Mouse (Mus musculus): ENCODE measurements at regions not wholly inside any gene's neighbourhood (a gene's known extent, or its start where the extent isn't known, plus 50 kb on each side); places are given as distances from the start of the nearest gene placed in this dataset.

- Histone ChIP-seq H3K4me3 (ENCODE audit: control insufficient read depth in 1 of 2, insufficient read depth in 1 of 2, low read depth in 2 of 2, low read length in 2 of 2) (no peak overlapping the region), H3K27me3 (ENCODE audit: control insufficient read depth in 1 of 2, insufficient read depth in 2 of 2, low read length in 2 of 2) (no peaks in the 10 kb centered on the region), H3K36me3 (ENCODE audit: control insufficient read depth in 1 of 2, insufficient read depth in 2 of 2, low read length in 2 of 2) (no peaks in the 10 kb centered on the region), H3K79me2 (ENCODE audit: control insufficient read depth, insufficient read depth, low read length, poor library complexity) (no peaks in the 10 kb centered on the region), H3K4me1 (ENCODE audit: control insufficient read depth in 1 of 2, insufficient read depth in 2 of 2, low read length in 2 of 2) (no peaks in the 10 kb centered on the region), H3K27ac (ENCODE audit: control insufficient read depth, low read depth, low read length) (no peak overlapping the region), H3K9me3 (replicated peaks; ENCODE audit: insufficient read depth, low read length) (no peaks in the 10 kb centered on the region), H3K9ac (ENCODE audit: control insufficient read depth, low read depth, low read length, poor library complexity, severe bottlenecking) (no peak overlapping the region)
- TF ChIP-seq MAZ (IDR thresholded peaks at IDR 0.05; ENCODE audit: low read depth, low read length) (no peak), ZNF384 (IDR thresholded peaks at IDR 0.05; ENCODE audit: low read depth, low read length) (no peak), TBP (IDR thresholded peaks at IDR 0.05; ENCODE audit: low read depth, low read length) (no peak), MYB (IDR thresholded peaks at IDR 0.05; ENCODE audit: low read depth, low read length) (no peak), CHD1 (IDR thresholded peaks at IDR 0.05; ENCODE audit: low read depth, low read length) (no peak), USF2 (IDR thresholded peaks at IDR 0.05; ENCODE audit: borderline replicate concordance in 1 of 2, insufficient read depth in 1 of 2, low read depth in 1 of 2, low read length in 2 of 2) (no peak), ELF1 (IDR thresholded peaks at IDR 0.05; ENCODE audit: low read depth, low read length) (no peak), SIN3A (IDR thresholded peaks at IDR 0.05; ENCODE audit: low read length) (no peak), KAT2A (conservative IDR thresholded peaks at IDR 0.05; ENCODE audit: low read depth, low read length) (no peak), POLR2A (IDR thresholded peaks at IDR 0.05; ENCODE audit: control insufficient read depth in 1 of 2, insufficient read depth in 1 of 2, low read depth in 1 of 2, low read length in 2 of 2, poor library complexity in 1 of 2) (no peak), MYC (IDR thresholded peaks at IDR 0.05; ENCODE audit: low read depth, low read length) (no peak), SMC3 (IDR thresholded peaks at IDR 0.05; ENCODE audit: low read depth, low read length) (no peak), GABPA (IDR thresholded peaks at IDR 0.05; ENCODE audit: low read depth, low read length) (no peak), E2F4 (IDR thresholded peaks at IDR 0.05; ENCODE audit: borderline replicate concordance, low read depth, low read length) (no peak), UBTF (IDR thresholded peaks at IDR 0.05; ENCODE audit: borderline replicate concordance, insufficient read depth, low read depth, low read length) (no peak), ZC3H11A (IDR thresholded peaks at IDR 0.05; ENCODE audit: low read depth, low read length) (no peak), USF1 (IDR thresholded peaks at IDR 0.05; ENCODE audit: low read depth, low read length) (no peak), TCF12 (IDR thresholded peaks at IDR 0.05; ENCODE audit: low read depth, low read length) (no peak), RCOR1 (IDR thresholded peaks at IDR 0.05; ENCODE audit: low read depth, low read length) (no peak)
- DNase-seq (ENCODE audit: low read depth, low spot score), result no peak
Observed at GRCm38 (mm10) chrX:13398466-13398865, 67.4 kb upstream of the Nyx start.

- Histone ChIP-seq H3K79me2 (ENCODE audit: control insufficient read depth, insufficient read depth, low read length, poor library complexity) (no peaks in the 10 kb centered on the region), H3K9me3 (replicated peaks; ENCODE audit: insufficient read depth, low read length) (no peaks in the 10 kb centered on the region), H3K36me3 (ENCODE audit: control insufficient read depth in 1 of 2, insufficient read depth in 2 of 2, low read length in 2 of 2) (no peaks in the 10 kb centered on the region), H3K27ac (ENCODE audit: control insufficient read depth, low read depth, low read length) (no peak overlapping the region), H3K9ac (ENCODE audit: control insufficient read depth, low read depth, low read length, poor library complexity, severe bottlenecking) (no peak overlapping the region), H3K4me3 (ENCODE audit: control insufficient read depth in 1 of 2, insufficient read depth in 1 of 2, low read depth in 2 of 2, low read length in 2 of 2) (no peak overlapping the region), H3K27me3 (ENCODE audit: control insufficient read depth in 1 of 2, insufficient read depth in 2 of 2, low read length in 2 of 2) (no peaks in the 10 kb centered on the region), H3K4me1 (ENCODE audit: control insufficient read depth in 1 of 2, insufficient read depth in 2 of 2, low read length in 2 of 2) (no peaks in the 10 kb centered on the region)
- TF ChIP-seq TAL1 (IDR thresholded peaks at IDR 0.05; ENCODE audit: low read length), result no peak
- TF ChIP-seq UBTF (IDR thresholded peaks at IDR 0.05; ENCODE audit: borderline replicate concordance, insufficient read depth, low read depth, low read length), result no peak
- TF ChIP-seq USF2 (IDR thresholded peaks at IDR 0.05; ENCODE audit: borderline replicate concordance in 1 of 2, insufficient read depth in 1 of 2, low read depth in 1 of 2, low read length in 2 of 2), result no peak
- TF ChIP-seq MAZ (IDR thresholded peaks at IDR 0.05; ENCODE audit: low read depth, low read length), result no peak
- TF ChIP-seq MAFK (IDR thresholded peaks at IDR 0.05; ENCODE audit: borderline replicate concordance, low read depth, low read length), result no peak
- no peak for TF ChIP-seq NRF1 (IDR thresholded peaks at IDR 0.05; ENCODE audit: insufficient read depth, low read depth, low read length, poor library complexity, severe bottlenecking)
- no peak for TF ChIP-seq SIN3A (IDR thresholded peaks at IDR 0.05; ENCODE audit: low read length)
- TF ChIP-seq EP300 (IDR thresholded peaks at IDR 0.05; ENCODE audit: low read depth in 1 of 2, low read length in 2 of 2), result no peak
- no peak for TF ChIP-seq E2F4 (IDR thresholded peaks at IDR 0.05; ENCODE audit: borderline replicate concordance, low read depth, low read length)
- no peak for TF ChIP-seq NELFE (IDR thresholded peaks at IDR 0.05; ENCODE audit: low read depth, low read length)
- no peak for TF ChIP-seq GABPA (IDR thresholded peaks at IDR 0.05; ENCODE audit: low read depth, low read length)
- no peak for TF ChIP-seq MEF2A (IDR thresholded peaks at IDR 0.05; ENCODE audit: extremely low read depth, insufficient replicate concordance, low read depth, low read length, poor library complexity, severe bottlenecking)
- TF ChIP-seq KAT2A (conservative IDR thresholded peaks at IDR 0.05; ENCODE audit: low read depth, low read length), result no peak
- no peak for TF ChIP-seq RAD21 (IDR thresholded peaks at IDR 0.05; ENCODE audit: low read depth, low read length)
- no peak for TF ChIP-seq RCOR1 (IDR thresholded peaks at IDR 0.05; ENCODE audit: low read depth, low read length)
- TF ChIP-seq JUND (IDR thresholded peaks at IDR 0.05; ENCODE audit: low read depth, low read length), result no peak
- TF ChIP-seq HCFC1 (IDR thresholded peaks at IDR 0.05; ENCODE audit: low read depth, low read length), result no peak
- TF ChIP-seq MYC (IDR thresholded peaks at IDR 0.05; ENCODE audit: low read depth, low read length), result no peak
- no peak for DNase-seq (ENCODE audit: low read depth, low spot score)
Observed at GRCm38 (mm10) chrX:13412726-13413125, 53.2 kb upstream of the Nyx start.

All from MEL (cell line).